Mouse (Mus musculus) MEL (cell line): ENCODE data around the gene Wdr48.

Source experiments
- BHLHE40 ChIP-seq: IDR thresholded peaks from 2 replicates; pipeline ENCODE4 v1.6.1; 2012; ENCODE audit warnings: low read depth, mild to moderate bottlenecking, inconsistent platforms, low read length, improper control_type of control experiment, borderline replicate concordance
- CTCF ChIP-seq, 3 experiments: IDR thresholded peaks in 2 of 3; conservative IDR thresholded peaks in 1 of 3; 2 replicates each; pipeline ENCODE4 v1.5.1; 2011 to 2012; ENCODE audit warnings: low read length in 3 of 3, low read depth in 2 of 3, mild to moderate bottlenecking in 2 of 3, improper control_type of control experiment in 1 of 3, inconsistent platforms in 1 of 3, mixed read lengths in 1 of 3, moderate library complexity in 1 of 3; ENCODE audit not compliant: control insufficient read depth in 1 of 3, insufficient read depth in 1 of 3, poor library complexity in 1 of 3, severe bottlenecking in 1 of 3
- GABPA ChIP-seq: IDR thresholded peaks from 2 replicates; pipeline ENCODE4 v1.6.1; 2012; ENCODE audit warnings: low read depth, mild to moderate bottlenecking, inconsistent platforms, low read length, improper control_type of control experiment, moderate library complexity
- MAFK ChIP-seq: IDR thresholded peaks from 2 replicates; pipeline ENCODE4 v1.6.1; 2011; ENCODE audit warnings: low read depth, mild to moderate bottlenecking, low read length, improper control_type of control experiment, borderline replicate concordance
- NELFE ChIP-seq: IDR thresholded peaks from 2 replicates; pipeline ENCODE4 v1.6.1; 2011; ENCODE audit warnings: low read depth, low read length, improper control_type of control experiment
- RCOR1 ChIP-seq: IDR thresholded peaks from 2 replicates; pipeline ENCODE4 v1.6.1; 2012; ENCODE audit warnings: low read depth, mild to moderate bottlenecking, inconsistent platforms, low read length, improper control_type of control experiment

DNA sequence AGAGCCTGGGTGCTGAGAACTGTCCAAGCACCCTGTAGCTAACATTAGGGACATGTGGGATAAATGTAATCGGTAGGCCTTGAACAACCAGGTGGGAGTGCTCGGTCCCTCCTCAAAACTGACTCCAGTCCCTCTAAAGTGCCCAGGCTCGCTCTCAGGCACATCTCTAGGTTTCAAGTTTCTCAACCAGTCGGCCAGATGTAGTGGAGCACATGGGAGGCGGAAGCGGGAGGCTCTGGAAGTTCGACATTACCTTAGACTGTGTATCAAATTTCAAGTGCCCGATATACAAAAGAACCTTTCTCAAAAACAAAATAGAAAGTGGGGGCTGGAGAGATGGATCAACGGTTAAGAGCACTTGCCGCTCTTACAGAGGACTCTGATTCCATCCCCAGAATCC is 45.0 kb downstream of the Wdr48 start:
- no peak for TF ChIP-seq NELFE
- TF ChIP-seq MAFK, result no peak
- no peak for TF ChIP-seq CTCF (IDR thresholded peaks at IDR 0.05 in 2 of 3, conservative IDR thresholded peaks at IDR 0.05 in 1 of 3; ENCODE audit: control insufficient read depth in 1 of 3, insufficient read depth in 1 of 3, low read depth in 2 of 3, low read length in 3 of 3, poor library complexity in 1 of 3, severe bottlenecking in 1 of 3)
- TF ChIP-seq BHLHE40, result no peak
- TF ChIP-seq GABPA, result no peak
- TF ChIP-seq RCOR1, result no peak
